Mouse (Mus musculus) MEL (cell line): ENCODE measurements around the gene Gm20388. TPM values are rescaled to one million over a fixed set of nuclear protein-coding genes. Genes with fewer than 3 reads are reported as not detected.

ENCODE experiments used
- DNase-seq: peaks from one replicate; pipeline ENCODE4 v3.0.0; 2011; ENCODE audit warnings: low read depth, low spot score
- H3K27ac ChIP-seq: 2 replicates; pipeline ENCODE4 v1.5.1; 2012; ENCODE audit warnings: low read depth, mild to moderate bottlenecking, control low read depth, low read length, moderate library complexity; ENCODE audit not compliant: control insufficient read depth
- H3K27me3 ChIP-seq, 2 experiments: fragments of 150-350 bp in 1 of 2; sonication (generic) in 1 of 2; 2 replicates each; pipeline ENCODE4 v1.6.1; 2012; ENCODE audit warnings: low read length in 2 of 2, mild to moderate bottlenecking in 2 of 2, improper control_type of control experiment in 1 of 2, moderate library complexity in 1 of 2; ENCODE audit not compliant: insufficient read depth in 2 of 2, control insufficient read depth in 1 of 2
- H3K36me3 ChIP-seq, 2 experiments: 2 replicates each; pipeline ENCODE4 v1.6.1; 2012 to 2014; ENCODE audit warnings: low read length in 2 of 2, improper control_type of control experiment in 1 of 2, inconsistent platforms in 1 of 2, mild to moderate bottlenecking in 1 of 2; ENCODE audit not compliant: insufficient read depth in 2 of 2, control insufficient read depth in 1 of 2
- H3K4me1 ChIP-seq, 2 experiments: fragments of 150-350 bp in 1 of 2; sonication (generic) in 1 of 2; 2 replicates each; pipeline ENCODE4 v1.6.1; 2012; ENCODE audit warnings: low read length in 2 of 2, improper control_type of control experiment in 1 of 2, mild to moderate bottlenecking in 1 of 2; ENCODE audit not compliant: insufficient read depth in 2 of 2, control insufficient read depth in 1 of 2
- H3K4me3 ChIP-seq, 2 experiments: fragments of 150-350 bp in 1 of 2; sonication (generic) in 1 of 2; 2 replicates each; pipeline ENCODE4 v1.5.1; 2012; ENCODE audit warnings: low read depth in 2 of 2, low read length in 2 of 2, mild to moderate bottlenecking in 2 of 2, moderate library complexity in 2 of 2, control low read depth in 1 of 2, improper control_type of control experiment in 1 of 2; ENCODE audit not compliant: control insufficient read depth in 1 of 2, insufficient read depth in 1 of 2
- H3K79me2 ChIP-seq: 2 replicates; pipeline ENCODE4 v1.6.1; 2012; ENCODE audit warnings: mild to moderate bottlenecking, low read length, moderate library complexity; ENCODE audit not compliant: control insufficient read depth, poor library complexity, insufficient read depth
- H3K9ac ChIP-seq: 2 replicates; pipeline ENCODE4 v1.6.1; 2012; ENCODE audit warnings: low read depth, mild to moderate bottlenecking, control low read depth, low read length, moderate library complexity; ENCODE audit not compliant: control insufficient read depth, poor library complexity, severe bottlenecking
- H3K9me3 ChIP-seq: fragments of 150-350 bp; sonication (generic); replicated peaks from 2 replicates; pipeline ENCODE4 v1.6.1; 2012; ENCODE audit warnings: mild to moderate bottlenecking, low read length, improper control_type of control experiment, moderate library complexity; ENCODE audit not compliant: insufficient read depth
- CTCF ChIP-seq, 3 experiments: IDR thresholded peaks in 2 of 3; conservative IDR thresholded peaks in 1 of 3; 2 replicates each; pipeline ENCODE4 v1.5.1; 2011 to 2012; ENCODE audit warnings: low read length in 3 of 3, low read depth in 2 of 3, mild to moderate bottlenecking in 2 of 3, improper control_type of control experiment in 1 of 3, inconsistent platforms in 1 of 3, mixed read lengths in 1 of 3, moderate library complexity in 1 of 3; ENCODE audit not compliant: control insufficient read depth in 1 of 3, insufficient read depth in 1 of 3, poor library complexity in 1 of 3, severe bottlenecking in 1 of 3
- GABPA ChIP-seq: IDR thresholded peaks from 2 replicates; pipeline ENCODE4 v1.6.1; 2012; ENCODE audit warnings: low read depth, mild to moderate bottlenecking, inconsistent platforms, low read length, improper control_type of control experiment, moderate library complexity
- GATA1 ChIP-seq: IDR thresholded peaks from 2 replicates; pipeline ENCODE4 v1.6.1; 2011; ENCODE audit warnings: low read depth, low read length, improper control_type of control experiment
- MAZ ChIP-seq: IDR thresholded peaks from 2 replicates; pipeline ENCODE4 v1.6.1; 2012; ENCODE audit warnings: low read depth, mild to moderate bottlenecking, inconsistent platforms, low read length, improper control_type of control experiment
- MEF2A ChIP-seq: IDR thresholded peaks from 2 replicates; pipeline ENCODE4 v1.6.1; 2014; ENCODE audit warnings: low read depth, mild to moderate bottlenecking, inconsistent platforms, low read length, improper control_type of control experiment; ENCODE audit not compliant: poor library complexity, insufficient replicate concordance, severe bottlenecking; ENCODE audit errors: extremely low read depth
- MYC ChIP-seq: IDR thresholded peaks from 2 replicates; pipeline ENCODE4 v1.6.1; 2011; ENCODE audit warnings: low read depth, mild to moderate bottlenecking, low read length, improper control_type of control experiment, moderate library complexity
- NELFE ChIP-seq: IDR thresholded peaks from 2 replicates; pipeline ENCODE4 v1.6.1; 2011; ENCODE audit warnings: low read depth, low read length, improper control_type of control experiment
- POLR2A ChIP-seq, 2 experiments: IDR thresholded peaks; 2 replicates each; pipeline ENCODE4 v1.6.1; 2011 to 2012; ENCODE audit warnings: low read length in 2 of 2, mild to moderate bottlenecking in 2 of 2, control low read depth in 1 of 2, improper control_type of control experiment in 1 of 2, low read depth in 1 of 2, moderate library complexity in 1 of 2; ENCODE audit not compliant: control insufficient read depth in 1 of 2, insufficient read depth in 1 of 2, poor library complexity in 1 of 2
- POLR2AphosphoS2 ChIP-seq: IDR thresholded peaks from 2 replicates; pipeline ENCODE4 v1.6.1; 2011; ENCODE audit warnings: low read length, improper control_type of control experiment
- POLR2AphosphoS5 ChIP-seq: IDR thresholded peaks from 2 replicates; pipeline ENCODE4 v1.6.1; 2012; ENCODE audit warnings: low read depth, borderline replicate concordance, mild to moderate bottlenecking, inconsistent platforms, low read length, moderate library complexity, mixed read lengths
- RCOR1 ChIP-seq: IDR thresholded peaks from 2 replicates; pipeline ENCODE4 v1.6.1; 2012; ENCODE audit warnings: low read depth, mild to moderate bottlenecking, inconsistent platforms, low read length, improper control_type of control experiment
- SMC3 ChIP-seq: IDR thresholded peaks from 2 replicates; pipeline ENCODE4 v1.6.1; 2011; ENCODE audit warnings: low read depth, low read length, improper control_type of control experiment
- TAL1 ChIP-seq: IDR thresholded peaks from 2 replicates; pipeline ENCODE4 v1.6.1; 2012; ENCODE audit warnings: mild to moderate bottlenecking, inconsistent platforms, low read length, moderate library complexity, mixed read lengths
- TCF12 ChIP-seq: IDR thresholded peaks from 2 replicates; pipeline ENCODE4 v1.6.1; 2014; ENCODE audit warnings: low read depth, mild to moderate bottlenecking, inconsistent platforms, low read length, improper control_type of control experiment, moderate library complexity
- USF1 ChIP-seq: IDR thresholded peaks from 2 replicates; pipeline ENCODE4 v1.6.1; 2014; ENCODE audit warnings: low read depth, mild to moderate bottlenecking, inconsistent platforms, low read length, improper control_type of control experiment, moderate library complexity
- polyA plus RNA-seq, 2 experiments: library from polyadenylated mRNA; stranded (reverse) in 1 of 2; unstranded in 1 of 2; fragments of >175 nt in 1 of 2; fragments of >200 nt in 1 of 2; gene quantifications; 2 replicates each; pipeline versions ENCODE4 v1.2.1 to v1.2.4; 2012; ENCODE audit warnings: low replicate concordance in 2 of 2, low read depth in 1 of 2; ENCODE audit not compliant: insufficient read length in 2 of 2, insufficient read depth in 1 of 2, missing spikeins in 1 of 2
- total RNA-seq: library from RNA; depleted of rRNA; stranded (reverse); fragments of 300-350 nt; gene quantifications from 2 replicates; pipeline ENCODE4 v1.2.3, GENCODE M21; 2012

Gene Gm20388
- total and polyA plus RNA-seq, 3 experiments = 11.1 to 17.8 TPM; not detected in 1

GRCm38 (mm10) chr8:122769251-122770058 lies 2858.8 kb downstream of the Gm20388 start:
- TF ChIP-seq TAL1 (no peak), RCOR1 (no peak), POLR2AphosphoS2 (no peak), MAZ (no peak), GATA1 (no peak), POLR2A (IDR thresholded peaks at IDR 0.05; ENCODE audit: control insufficient read depth in 1 of 2, insufficient read depth in 1 of 2, low read depth in 1 of 2, low read length in 2 of 2, poor library complexity in 1 of 2) (no peak), CTCF (IDR thresholded peaks at IDR 0.05 in 2 of 3, conservative IDR thresholded peaks at IDR 0.05 in 1 of 3; ENCODE audit: control insufficient read depth in 1 of 3, insufficient read depth in 1 of 3, low read depth in 2 of 3, low read length in 3 of 3, poor library complexity in 1 of 3, severe bottlenecking in 1 of 3) (no peak), SMC3 (no peak), POLR2AphosphoS5 (no peak), TCF12 (no peak), USF1 (no peak)
- Histone ChIP-seq H3K4me1 (peaks cover 29 to 42% of the 10 kb centered on the region in 2 experiments), H3K9me3 (no peaks in the 10 kb centered on the region), H3K27ac (no peak overlapping the region), H3K36me3 (peaks cover 0 to 37% of the 10 kb centered on the region in 2 experiments; a peak in 2 of 4 replicates), H3K4me3 (no peak overlapping the region), H3K27me3 (no peaks in the 10 kb centered on the region), H3K79me2 (no peaks in the 10 kb centered on the region), H3K9ac (no peak overlapping the region)
- no peak for DNase-seq

GRCm38 (mm10) chr8:122772431-122773060 lies 2861.9 kb downstream of the Gm20388 start:
- no peak for DNase-seq
- Histone ChIP-seq H3K27me3 (no peaks in the 10 kb centered on the region), H3K9ac (no peak overlapping the region), H3K27ac (no peak overlapping the region), H3K79me2 (peaks cover 4% of the 10 kb centered on the region), H3K36me3 (peaks cover 0 to 8% of the 10 kb centered on the region in 2 experiments; a peak in 2 of 4 replicates), H3K4me3 (no peak overlapping the region), H3K4me1 (peaks cover 6 to 22% of the 10 kb centered on the region in 2 experiments), H3K9me3 (no peaks in the 10 kb centered on the region)
- TF ChIP-seq NELFE = no peak
- no peak for TF ChIP-seq MEF2A
- TF ChIP-seq GABPA = no peak
- no peak for TF ChIP-seq MYC
